ENCODE assay signal across 11 mouse cellular contexts in genomic region chr10:43625578-43625977, GRCm38 (mm10). TPM values are rescaled to one million over a fixed set of nuclear protein-coding genes. Genes with fewer than 3 reads are reported as not detected.
DNase-seq lines count a peak whose midpoint lies in the region; ATAC-seq and TF ChIP-seq lines count a peak whose summit lies in the region.
"Had no signal": no experiment of that assay in that cellular context is flagged by ENCODE, and none has a peak within 500 bp of the region (broad histone marks: within the 10 kb centered on the region; RNA-seq: fewer than 3 reads in every experiment).

No protein-coding gene starts in this region.

- H3K27ac ChIP-seq in forebrain, postnatal 0 days (ENCODE audit: low read depth, low read length): peak overlapping the region; percentile 45; the same call in 1 of the 2 replicates
- H3K27ac ChIP-seq in forebrain, embryonic 13.5 days: no peak overlapping the region
- no peak overlapping the region for H3K27ac ChIP-seq in MEL (ENCODE audit: control insufficient read depth, low read depth, low read length)
- no peak overlapping the region for H3K27ac ChIP-seq in intestine, embryonic 16.5 days (ENCODE audit: low read length)
- peak overlapping the region; percentile 73 for H3K27ac ChIP-seq in liver, postnatal 0 days (ENCODE audit: low read depth)

- WGBS in forebrain, postnatal 0 days: 74% methylated on average over 2 of the region's 2 CpGs
- WGBS in forebrain, embryonic 13.5 days: 82% methylated on average over 2 of the region's 2 CpGs
- WGBS in intestine, embryonic 16.5 days: 83% methylated on average over 2 of the region's 2 CpGs
- 59% methylated on average over 2 of the region's 2 CpGs for WGBS in liver, postnatal 0 days (ENCODE audit: insufficient replicate concordance)

- TF ChIP-seq POLR2A in MEL (IDR thresholded peaks at IDR 0.05; ENCODE audit: control insufficient read depth in 1 of 2, insufficient read depth in 1 of 2, low read depth in 1 of 2, low read length in 2 of 2, poor library complexity in 1 of 2): no peak

- no peaks in the 10 kb centered on the region for H3K79me2 ChIP-seq in MEL (ENCODE audit: control insufficient read depth, insufficient read depth, low read length, poor library complexity)

- H3K27me3 ChIP-seq in forebrain, postnatal 0 days (ENCODE audit: insufficient read depth, low read length): no peaks in the 10 kb centered on the region
- no peaks in the 10 kb centered on the region for H3K27me3 ChIP-seq in forebrain, embryonic 13.5 days
- no peaks in the 10 kb centered on the region for H3K27me3 ChIP-seq in MEL (ENCODE audit: control insufficient read depth in 1 of 2, insufficient read depth in 2 of 2, low read length in 2 of 2)
- H3K27me3 ChIP-seq in intestine, embryonic 16.5 days (replicated peaks; ENCODE audit: control insufficient read depth, insufficient read depth, low read length): no peaks in the 10 kb centered on the region
- H3K27me3 ChIP-seq in liver, postnatal 0 days (ENCODE audit: insufficient read depth, low read length): no peaks in the 10 kb centered on the region

- H3K4me1 ChIP-seq in forebrain, postnatal 0 days (ENCODE audit: insufficient read depth): peaks cover 8% of the 10 kb centered on the region
- H3K4me1 ChIP-seq in forebrain, embryonic 13.5 days: 0 out of 2 replicates have a peak, but pooled peaks cover 3% of the 10 kb centered on the region
- H3K4me1 ChIP-seq in MEL (ENCODE audit: control insufficient read depth in 1 of 2, insufficient read depth in 2 of 2, low read length in 2 of 2): peaks cover 0 to 5% of the 10 kb centered on the region in 2 experiments; a peak in 2 of 4 replicates
- no peaks in the 10 kb centered on the region for H3K4me1 ChIP-seq in intestine, embryonic 16.5 days (ENCODE audit: control insufficient read depth, insufficient read depth, low read length)
- H3K4me1 ChIP-seq in liver, postnatal 0 days (ENCODE audit: insufficient read depth): peaks cover 32% of the 10 kb centered on the region

- no peak overlapping the region for H3K4me2 ChIP-seq in forebrain, postnatal 0 days (ENCODE audit: low read depth)
- no peak overlapping the region for H3K4me2 ChIP-seq in forebrain, embryonic 13.5 days
- H3K4me2 ChIP-seq in intestine, embryonic 16.5 days (ENCODE audit: low read depth, low read length): no peak overlapping the region
- peak overlapping the region; percentile 2; the same call in 1 of the 2 replicates for H3K4me2 ChIP-seq in liver, postnatal 0 days (ENCODE audit: low read depth, low read length)

- no peak for DNase-seq in forebrain, postnatal 0 days
- no peak for DNase-seq in MEL (ENCODE audit: low read depth, low spot score)
- peak; percentile 61 for DNase-seq in liver, postnatal 0 days
- DNase-seq in thymus, postnatal 10 days (ENCODE audit: low spot score in 2 of 2): no peak
- no peak for DNase-seq in adrenal gland, postnatal 14 days
- no peak for DNase-seq in layer of hippocampus, adult 11-12 months (ENCODE audit: low spot score)
- DNase-seq: heart, postnatal 36 days; right cerebral cortex, postnatal 14 days had no signal

- ATAC-seq in forebrain, postnatal 0 days: peak; percentile 44; the same call in 1 of the 2 replicates
- ATAC-seq in forebrain, embryonic 13.5 days: no peak
- ATAC-seq in intestine, embryonic 16.5 days: peak; percentile 36; the same call in 1 of the 2 replicates
- peak; percentile 93 for ATAC-seq in liver, postnatal 0 days
- ATAC-seq: forebrain, embryonic 14.5 days had no signal

- no peak for TF ChIP-seq CTCF in forebrain, postnatal 0 days (IDR thresholded peaks at IDR 0.05; ENCODE audit: low read depth)
- no peak for TF ChIP-seq CTCF in MEL (IDR thresholded peaks at IDR 0.05 in 2 of 3, conservative IDR thresholded peaks at IDR 0.05 in 1 of 3; ENCODE audit: control insufficient read depth in 1 of 3, insufficient read depth in 1 of 3, low read depth in 2 of 3, low read length in 3 of 3, poor library complexity in 1 of 3, severe bottlenecking in 1 of 3)
- TF ChIP-seq CTCF in liver, postnatal 0 days (IDR thresholded peaks at IDR 0.05; ENCODE audit: low read depth): no peak

- H3K9ac ChIP-seq in forebrain, postnatal 0 days: no peak overlapping the region
- H3K9ac ChIP-seq in forebrain, embryonic 13.5 days: no peak overlapping the region
- no peak overlapping the region for H3K9ac ChIP-seq in MEL (ENCODE audit: control insufficient read depth, low read depth, low read length, poor library complexity, severe bottlenecking)
- H3K9ac ChIP-seq in intestine, embryonic 16.5 days (ENCODE audit: low read depth, low read length): no peak overlapping the region
- H3K9ac ChIP-seq in liver, postnatal 0 days (replicated peaks): peak overlapping the region; percentile 39; the same call in 1 of the 2 replicates

- no peak overlapping the region for H3K4me3 ChIP-seq in forebrain, postnatal 0 days (ENCODE audit: low read depth, low read length)
- no peak overlapping the region for H3K4me3 ChIP-seq in forebrain, embryonic 13.5 days
- no peak overlapping the region for H3K4me3 ChIP-seq in MEL (ENCODE audit: control insufficient read depth in 1 of 2, insufficient read depth in 1 of 2, low read depth in 2 of 2, low read length in 2 of 2)
- no peak overlapping the region for H3K4me3 ChIP-seq in intestine, embryonic 16.5 days (ENCODE audit: low read length)
- no peak overlapping the region for H3K4me3 ChIP-seq in liver, postnatal 0 days (ENCODE audit: low read depth, low read length)

- no peaks in the 10 kb centered on the region for H3K9me3 ChIP-seq in forebrain, postnatal 0 days (ENCODE audit: low read length)
- no peaks in the 10 kb centered on the region for H3K9me3 ChIP-seq in forebrain, embryonic 13.5 days (replicated peaks)
- H3K9me3 ChIP-seq in MEL (replicated peaks; ENCODE audit: insufficient read depth, low read length): no peaks in the 10 kb centered on the region
- H3K9me3 ChIP-seq in intestine, embryonic 16.5 days (ENCODE audit: control insufficient read depth, low read length): no peaks in the 10 kb centered on the region
- H3K9me3 ChIP-seq in liver, postnatal 0 days (ENCODE audit: low read length): peaks cover 5% of the 10 kb centered on the region; the same call in 1 of the 2 replicates

- no peaks in the 10 kb centered on the region for H3K36me3 ChIP-seq in forebrain, postnatal 0 days (ENCODE audit: insufficient read depth)
- H3K36me3 ChIP-seq in forebrain, embryonic 13.5 days (ENCODE audit: poor library complexity, severe bottlenecking): no peaks in the 10 kb centered on the region
- peaks cover 0 to 6% of the 10 kb centered on the region in 2 experiments; a peak in 2 of 4 replicates for H3K36me3 ChIP-seq in MEL (ENCODE audit: control insufficient read depth in 1 of 2, insufficient read depth in 2 of 2, low read length in 2 of 2)
- no peaks in the 10 kb centered on the region for H3K36me3 ChIP-seq in intestine, embryonic 16.5 days (ENCODE audit: control insufficient read depth, insufficient read depth, low read length)
- no peaks in the 10 kb centered on the region for H3K36me3 ChIP-seq in liver, postnatal 0 days (replicated peaks; ENCODE audit: insufficient read depth, low read length)

- peak in 1 of 2 experiments; percentile 44; a peak in 2 of 4 replicates for TF ChIP-seq EP300 in MEL (IDR thresholded peaks at IDR 0.05; ENCODE audit: low read depth in 1 of 2, low read length in 2 of 2)
- TF ChIP-seq EP300 in liver, postnatal 0 days (IDR thresholded peaks at IDR 0.05; ENCODE audit: low read depth): peak; percentile 100

- no peak for TF ChIP-seq RAD21 in MEL (IDR thresholded peaks at IDR 0.05; ENCODE audit: low read depth, low read length)

TF ChIP-seq in MEL, 35 proteins besides CTCF, POLR2A, EP300 and RAD21:
- TF ChIP-seq MAFK (IDR thresholded peaks at IDR 0.05; ENCODE audit: borderline replicate concordance, low read depth, low read length) (no peak), GATA1 (IDR thresholded peaks at IDR 0.05; ENCODE audit: low read depth, low read length) (0 out of 2 replicates have a peak, but pooled peaks have one; percentile 15), ETS1 (IDR thresholded peaks at IDR 0.05; ENCODE audit: low read depth, low read length) (no peak), MYC (IDR thresholded peaks at IDR 0.05; ENCODE audit: low read depth, low read length) (no peak), TAL1 (IDR thresholded peaks at IDR 0.05; ENCODE audit: low read length) (peak; percentile 46; the same call in 1 of the 2 replicates), NELFE (IDR thresholded peaks at IDR 0.05; ENCODE audit: low read depth, low read length) (no peak), SIN3A (IDR thresholded peaks at IDR 0.05; ENCODE audit: low read length) (no peak), USF1 (IDR thresholded peaks at IDR 0.05; ENCODE audit: low read depth, low read length) (no peak), TCF12 (IDR thresholded peaks at IDR 0.05; ENCODE audit: low read depth, low read length) (peak; percentile 36; the same call in 1 of the 2 replicates), UBTF (IDR thresholded peaks at IDR 0.05; ENCODE audit: borderline replicate concordance, insufficient read depth, low read depth, low read length) (no peak)

RNA-seq across cellular contexts. Expression of gene Cd24a, which starts 47.5 kb away (rescaled TPM):
- total RNA-seq in forebrain, postnatal 0 days (2014; rRNA removed): 1,087 and 1,453 TPM in 2 replicates
- polyA plus RNA-seq in forebrain, postnatal 0 days (2015; fragmentation: Nextera tagmentation; extraction: Ambion mirVana): 668 and 889 TPM in 2 replicates
- 700 and 710 TPM in 2 replicates for polyA plus RNA-seq in forebrain, embryonic 13.5 days (2015; fragmentation: Nextera tagmentation; extraction: Ambion mirVana)
- total RNA-seq in MEL (2012; rRNA removed): 96.6 and 119 TPM in 2 replicates
- 100 to 1,000 TPM in 1 of 2 experiments, not detected in 1; 181 TPM for polyA plus RNA-seq in MEL (2012; ENCODE audit: insufficient read depth in 1 of 2, insufficient read length in 2 of 2, low read depth in 1 of 2, low replicate concordance in 2 of 2, missing spikeins in 1 of 2)
- 138 and 165 TPM in 2 replicates for polyA plus RNA-seq in intestine, embryonic 16.5 days (2015; fragmentation: Nextera tagmentation; extraction: Ambion mirVana)
- 449 and 461 TPM in 2 replicates for polyA plus RNA-seq in liver, postnatal 0 days (2015; fragmentation: Nextera tagmentation; extraction: Ambion mirVana)
- total RNA-seq in adrenal gland, postnatal 14 days (2021): 67.5 and 81.0 TPM in 2 replicates

Comparison
In these comparisons a context has a peak if more than half of its experiments do, and no peak if none do; other contexts are left out.
1. H3K27ac ChIP-seq: peak in forebrain, postnatal 0 days (single experiment) and liver, postnatal 0 days (single experiment); none in forebrain, embryonic 13.5 days (single experiment), MEL (single experiment) and intestine, embryonic 16.5 days (single experiment).